Mouse (Mus musculus) brain, embryonic 14.5 days (tissue): Measurements from ENCODE around the gene 2700097O09Rik. TPM values are rescaled to one million over a fixed set of nuclear protein-coding genes. Genes with fewer than 3 reads are reported as not detected.
"Not testable (repeated sequence)": the region's sequence is repeated elsewhere in the genome, so short reads cannot be mapped to it uniquely, and the experiment has no call there.

Experiments
- DNase-seq: peaks from one replicate; pipeline ENCODE4 v3.0.0-alpha.2; 2011; ENCODE audit warnings: low read depth
- CTCF ChIP-seq: fragments of 200-500 bp; IDR thresholded peaks from 2 replicates; pipeline ENCODE4 v1.5.1; 2012; ENCODE audit warnings: inconsistent platforms, mild to moderate bottlenecking, moderate library complexity, borderline replicate concordance; ENCODE audit not compliant: insufficient read depth, insufficient read length; ENCODE audit errors: extremely low read depth
- POLR2A ChIP-seq: fragments of 200-500 bp; IDR thresholded peaks from 2 replicates; pipeline ENCODE4 v1.6.1; 2012; ENCODE audit warnings: mild to moderate bottlenecking, inconsistent platforms, borderline replicate concordance; ENCODE audit not compliant: poor library complexity, insufficient read depth, insufficient read length, severe bottlenecking; ENCODE audit errors: extremely low read depth
- polyA plus RNA-seq: library from polyadenylated mRNA; depleted of rRNA; stranded (reverse); fragments of >200 nt; gene quantifications from 2 replicates; pipeline ENCODE4 v1.2.3, GENCODE M21; 2012

Gene 2700097O09Rik
- polyA plus RNA-seq, 1 experiment: 25.7 TPM

DNA sequence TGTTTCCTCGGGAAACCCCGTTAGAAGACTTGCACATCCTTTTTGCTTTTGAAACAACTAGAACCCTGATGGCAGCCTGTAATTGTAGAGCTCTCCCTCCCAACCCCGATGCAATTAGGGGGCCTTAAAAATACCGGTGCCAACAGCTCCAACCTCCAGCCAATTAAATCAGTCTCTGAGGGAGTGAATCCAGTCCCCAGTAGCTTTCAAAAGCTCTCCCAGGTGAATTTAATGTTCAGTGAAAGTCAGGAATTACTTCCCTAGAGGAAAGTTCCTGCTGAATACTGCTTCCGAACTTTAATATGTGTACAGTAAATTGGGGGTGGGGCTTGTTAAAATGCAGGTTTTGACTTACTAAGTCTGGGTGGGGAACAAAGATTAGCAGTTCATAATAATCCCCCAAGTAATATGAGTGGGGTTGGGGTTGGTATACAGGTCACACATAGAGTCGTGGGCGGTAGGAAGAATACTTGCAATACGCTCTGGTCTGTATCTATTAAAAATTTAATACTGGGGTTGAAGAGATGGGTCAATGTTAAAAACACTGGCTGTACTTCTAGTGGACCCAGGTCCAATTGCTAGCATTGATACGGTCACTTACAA lies 62.7 kb downstream of the 2700097O09Rik start:
- TF ChIP-seq CTCF (no peak), POLR2A (no peak)
- DNase-seq: peak; percentile 44

DNA sequence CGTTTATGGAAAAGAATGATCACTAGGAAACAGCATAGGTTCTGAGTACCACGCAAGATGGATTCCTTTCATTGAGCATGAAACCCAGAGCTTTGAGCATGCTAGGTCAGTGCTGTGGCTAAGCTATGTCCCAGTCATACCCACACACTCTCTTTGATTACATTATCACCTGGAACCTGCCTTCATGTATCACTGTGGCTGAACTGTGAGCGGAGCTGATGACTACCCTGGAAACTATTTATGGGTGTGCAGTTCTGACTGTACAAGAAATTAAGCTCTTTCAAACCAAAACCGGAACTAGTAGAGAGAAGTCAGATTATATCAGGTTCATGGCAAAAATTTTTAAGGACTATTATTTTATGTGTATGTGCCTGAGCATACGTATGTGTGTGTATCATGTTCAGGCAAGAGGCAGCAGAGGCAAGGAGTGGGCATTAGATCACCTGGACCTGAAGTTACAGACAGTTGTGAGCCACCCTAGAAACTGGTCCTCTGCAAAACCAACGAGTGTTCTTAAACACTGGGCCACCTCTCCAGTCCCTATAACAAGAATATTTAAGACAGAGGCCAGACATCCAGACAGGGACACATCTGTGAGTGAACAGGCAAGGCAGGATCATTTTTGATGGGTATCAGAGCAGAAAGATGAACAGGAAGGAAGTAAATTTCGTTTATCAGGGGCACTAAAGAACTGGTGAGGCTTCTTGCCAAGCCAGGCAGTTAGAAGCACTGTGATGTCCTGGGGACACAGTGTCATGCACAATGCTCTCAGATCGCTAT lies 63.4 kb downstream of the 2700097O09Rik start:
- DNase-seq: no peak
- TF ChIP-seq CTCF (no peak), POLR2A (no peak)

- no peak for DNase-seq
Measured at GRCm38 (mm10) chr12:55015428-55015827, 64.5 kb downstream of the 2700097O09Rik start.

GRCm38 (mm10) chr12:55013626-55014398 lies 66.1 kb downstream of the 2700097O09Rik start, which contains the start of gene Baz1a:
Gene Baz1a, minus strand, starts transcription at chr12:55014348.
- no peak for TF ChIP-seq POLR2A
- TF ChIP-seq CTCF: no peak
- DNase-seq: no peak

More at GRCm38 (mm10) chr12:55015428-55015827, 64.5 kb downstream of the 2700097O09Rik start:
- no peak for TF ChIP-seq CTCF
- TF ChIP-seq POLR2A: no peak

GRCm38 (mm10) chr12:55013031-55013430 lies 66.9 kb downstream of the 2700097O09Rik start:
- TF ChIP-seq POLR2A: no peak
- DNase-seq: no peak

GRCm38 (mm10) chr12:55007361-55008008 lies 72.4 kb downstream of the 2700097O09Rik start:
- no peak for DNase-seq
- TF ChIP-seq POLR2A (no peak), CTCF (no peak)

DNA sequence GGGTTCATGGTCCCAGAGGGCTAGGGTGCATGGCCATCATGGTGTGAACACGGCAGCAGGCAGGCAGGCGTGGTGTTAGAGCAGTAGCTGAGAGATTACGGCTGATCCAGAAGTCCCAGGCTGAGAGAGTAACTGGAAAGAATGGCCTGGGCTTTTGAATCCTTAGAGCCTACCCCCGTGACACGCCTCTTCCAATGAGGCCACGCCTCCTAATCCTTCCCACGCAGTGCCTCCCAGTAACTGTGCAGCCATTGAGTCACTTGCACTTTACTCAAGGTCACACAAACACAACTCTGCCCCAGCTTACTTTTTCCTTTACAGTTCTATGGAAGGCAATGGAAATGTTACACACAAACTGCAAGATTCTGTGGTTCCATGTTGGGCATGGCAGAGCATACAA lies 73.8 kb downstream of the 2700097O09Rik start:
- DNase-seq: no peak

DNA sequence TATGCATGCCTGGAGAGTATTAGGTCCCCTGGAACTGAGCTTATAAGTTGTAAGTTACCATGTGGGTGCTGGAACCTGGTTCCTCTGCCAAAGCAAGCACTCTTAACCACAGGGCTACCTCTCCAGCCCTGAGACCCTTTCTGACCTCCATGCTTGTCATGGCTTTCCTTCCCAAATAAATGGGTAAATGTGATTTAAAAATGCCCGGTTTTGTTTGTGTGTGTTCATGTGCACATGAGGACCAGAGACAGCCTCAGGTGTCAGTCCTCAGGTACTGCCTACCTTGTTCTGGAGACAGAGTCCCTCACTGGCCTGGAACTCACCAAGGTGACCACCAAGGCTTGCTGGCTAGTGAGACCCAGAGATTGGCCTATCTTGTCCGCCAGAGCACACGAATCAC lies 75.5 kb downstream of the 2700097O09Rik start:
- no peak for DNase-seq
- TF ChIP-seq POLR2A (no peak), CTCF (no peak)

More for the DNA sequence above, 73.8 kb downstream of the 2700097O09Rik start:
- no peak for TF ChIP-seq CTCF
- TF ChIP-seq POLR2A: no peak

- TF ChIP-seq POLR2A (no peak), CTCF (no peak)
Measured at GRCm38 (mm10) chr12:55003843-55004242, 76.1 kb downstream of the 2700097O09Rik start.

GRCm38 (mm10) chr12:55002532-55002931 lies 77.4 kb downstream of the 2700097O09Rik start:
- not testable (repeated sequence) for DNase-seq

More at GRCm38 (mm10) chr12:55003843-55004242, 76.1 kb downstream of the 2700097O09Rik start:
- no peak for DNase-seq
